Mouse (Mus musculus) heart, embryonic 14.5 days (tissue): ENCODE measurements around the gene Gm20538. TPM values are rescaled to one million over a fixed set of nuclear protein-coding genes. Genes with fewer than 3 reads are reported as not detected.

Source experiments
- ATAC-seq: fragments of 200-750 bp; cut with Nextera tagmentation; 2 replicates; pipeline ENCODE4 v1.8.0; 2017; ENCODE audit warnings: low read depth, moderate TSS enrichment; ENCODE audit not compliant: insufficient number of reproducible peaks, insufficient read depth, low FRiP score
- H3K27ac ChIP-seq, 2 experiments: fragments of 200-500 bp in 1 of 2; fragments of 300-500 bp in 1 of 2; sonication (generic) in 1 of 2; replicated peaks in 1 of 2; 2 replicates each; pipeline ENCODE4 v1.5.1; 2012 to 2014; ENCODE audit warnings: low read depth in 2 of 2, low read length in 2 of 2, control low read depth in 1 of 2, mild to moderate bottlenecking in 1 of 2, mixed read lengths in 1 of 2; ENCODE audit not compliant: control insufficient read depth in 1 of 2, insufficient read depth in 1 of 2
- H3K27me3 ChIP-seq: fragments of 300-500 bp; sonication (generic); 2 replicates; pipeline ENCODE4 v1.6.1; 2014; ENCODE audit warnings: mild to moderate bottlenecking, low read length, control low read depth; ENCODE audit not compliant: control insufficient read depth, insufficient read depth
- H3K36me3 ChIP-seq: fragments of 300-500 bp; sonication (generic); 2 replicates; pipeline ENCODE4 v1.6.1; 2014; ENCODE audit warnings: mild to moderate bottlenecking, control low read depth, low read length, mixed read lengths; ENCODE audit not compliant: control insufficient read depth, insufficient read depth
- H3K4me1 ChIP-seq, 2 experiments: fragments of 200-500 bp in 1 of 2; fragments of 300-500 bp in 1 of 2; sonication (generic) in 1 of 2; 2 replicates each; pipeline ENCODE4 v1.6.1; 2012 to 2014; ENCODE audit warnings: low read length in 2 of 2, control low read depth in 1 of 2, mixed read lengths in 1 of 2; ENCODE audit not compliant: control insufficient read depth in 2 of 2, insufficient read depth in 2 of 2
- H3K4me2 ChIP-seq: fragments of 300-500 bp; sonication (generic); 2 replicates; pipeline ENCODE4 v1.6.1; 2014; ENCODE audit warnings: mild to moderate bottlenecking, low read length
- H3K4me3 ChIP-seq, 2 experiments: fragments of 200-500 bp in 1 of 2; fragments of 300-500 bp in 1 of 2; sonication (generic) in 1 of 2; 2 replicates each; pipeline ENCODE4 v1.5.1; 2012 to 2014; ENCODE audit warnings: low read length in 2 of 2, mild to moderate bottlenecking in 2 of 2, control low read depth in 1 of 2, low read depth in 1 of 2, moderate library complexity in 1 of 2; ENCODE audit not compliant: control insufficient read depth in 1 of 2, insufficient read depth in 1 of 2
- H3K9ac ChIP-seq: fragments of 300-500 bp; sonication (generic); 2 replicates; pipeline ENCODE4 v1.6.1; 2014; ENCODE audit warnings: mild to moderate bottlenecking, low read length
- H3K9me3 ChIP-seq: fragments of 300-500 bp; sonication (generic); 2 replicates; pipeline ENCODE4 v1.6.1; 2016; ENCODE audit warnings: low read length, control low read depth; ENCODE audit not compliant: control insufficient read depth
- WGBS: fragments of 180-500 bp; shearing (Covaris S2); extraction: QIAGEN DNeasy Blood & Tissue Kit; methylation state at CpG from one replicate; pipeline ENCODE4 v1.1.7; 2014; 5-methylcytosine and 5-hydroxymethylcytosine counted together
- polyA plus RNA-seq: library from polyadenylated mRNA; unstranded; fragments of >200 nt; fragmentation: Nextera tagmentation; extraction: Ambion mirVana; gene quantifications from 2 replicates; pipeline ENCODE4 v1.2.1, GENCODE M21; 2014

The Gm20538 gene
- polyA plus RNA-seq, 1 experiment from 2014 or later = not detected

DNA sequence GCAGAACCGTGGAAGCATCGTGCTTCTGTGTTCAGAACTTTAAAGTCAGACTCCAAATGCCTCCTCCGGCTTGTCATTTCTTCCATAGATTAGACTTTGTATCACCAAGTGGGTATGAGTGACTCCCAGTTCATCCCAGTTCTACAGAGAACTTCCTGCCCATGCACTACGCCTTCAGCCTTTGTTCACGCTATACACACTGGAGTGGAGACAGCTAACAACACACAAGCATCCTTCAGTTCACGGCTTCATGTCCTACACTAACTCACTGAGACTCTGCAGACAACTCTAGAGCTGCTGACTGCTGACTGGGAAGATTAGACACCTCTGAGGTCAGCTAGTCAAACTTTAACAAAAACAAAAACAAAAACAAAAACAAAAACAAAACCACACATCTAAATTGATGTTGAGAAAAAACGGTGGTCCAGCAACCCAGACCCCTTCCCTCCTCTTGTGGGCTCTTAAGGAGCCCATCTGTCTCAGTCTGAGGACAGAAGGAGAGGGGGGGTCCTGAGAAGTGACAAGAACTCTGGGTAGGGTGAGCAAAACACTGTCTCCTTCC is 38.6 kb downstream of the Gm20538 start:
- no peaks in the 10 kb centered on the region for H3K9me3 ChIP-seq
- no peak overlapping the region for H3K4me3 ChIP-seq
- WGBS = 22% methylated on average over 7 of the region's 7 CpGs
- H3K27ac ChIP-seq = no peak overlapping the region
- H3K4me1 ChIP-seq = peaks cover 12% of the 10 kb centered on the region in 2 experiments
- no peak for ATAC-seq
- no peaks in the 10 kb centered on the region for H3K36me3 ChIP-seq
- no peak overlapping the region for H3K4me2 ChIP-seq
- no peak overlapping the region for H3K9ac ChIP-seq
- H3K27me3 ChIP-seq = peaks cover 73% of the 10 kb centered on the region

DNA sequence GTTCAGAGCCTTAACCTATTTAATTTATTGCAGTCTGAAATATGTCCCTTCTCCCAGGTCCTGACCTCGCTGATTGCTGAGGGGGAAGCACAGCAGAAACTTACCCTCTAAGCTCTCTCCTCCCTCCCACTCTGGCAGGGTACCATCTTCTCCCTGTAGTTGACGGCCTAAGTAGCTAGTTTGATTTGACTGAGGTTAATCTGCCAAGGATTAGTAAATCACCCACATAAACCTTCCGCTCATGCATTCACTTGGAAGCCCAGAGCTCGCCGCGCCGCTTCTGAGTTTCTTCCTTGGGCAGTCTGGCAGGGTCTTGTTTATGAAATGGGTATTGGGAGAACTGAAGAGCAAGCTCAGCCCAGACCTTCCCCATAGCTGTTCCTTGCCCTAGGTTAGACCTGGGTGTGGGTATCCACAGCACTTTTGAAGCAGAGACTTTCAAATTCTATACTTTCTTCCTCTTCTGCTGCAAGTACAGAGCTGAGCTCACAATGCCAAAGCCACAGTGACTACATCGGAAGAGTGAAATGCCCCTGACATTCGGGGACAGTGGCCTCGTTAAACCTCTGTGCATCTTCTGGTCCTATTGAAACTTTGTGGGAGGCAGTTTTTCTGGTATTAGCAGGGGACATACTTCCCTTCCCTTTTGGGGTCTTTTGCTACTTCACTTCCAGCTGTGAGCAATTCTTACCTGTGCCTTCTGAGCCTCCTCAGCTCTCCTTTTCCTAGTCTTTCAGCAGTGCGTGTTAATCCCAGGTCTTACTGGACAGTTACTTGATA is 39.4 kb downstream of the Gm20538 start:
- no peak overlapping the region for H3K4me2 ChIP-seq
- H3K36me3 ChIP-seq = no peaks in the 10 kb centered on the region
- no peak for ATAC-seq
- peaks cover 12% of the 10 kb centered on the region in 2 experiments for H3K4me1 ChIP-seq
- H3K9ac ChIP-seq = no peak overlapping the region
- no peaks in the 10 kb centered on the region for H3K9me3 ChIP-seq
- no peak overlapping the region for H3K27ac ChIP-seq
- H3K27me3 ChIP-seq = peaks cover 78% of the 10 kb centered on the region
- WGBS = 23% methylated on average over 11 of the region's 11 CpGs
- H3K4me3 ChIP-seq = no peak overlapping the region

DNA sequence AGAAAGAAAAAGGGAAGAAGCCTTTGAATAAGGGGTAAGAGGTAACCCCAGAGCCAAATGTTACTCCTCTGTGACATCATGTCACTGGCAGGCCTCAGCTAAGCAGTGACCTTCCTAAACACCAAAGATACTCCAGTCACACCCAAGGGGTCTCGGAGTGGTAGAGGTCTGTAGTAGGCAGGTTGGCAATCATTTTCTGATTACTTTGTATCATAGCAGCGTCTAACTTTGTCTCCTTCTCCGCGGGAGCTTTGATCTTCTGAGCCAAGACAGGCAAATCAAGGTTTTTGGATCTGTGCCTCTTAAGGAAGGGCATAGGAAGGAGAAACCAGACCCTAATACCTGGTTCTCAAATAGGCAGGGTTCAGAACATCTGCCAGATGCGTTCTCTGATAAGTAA is 40.0 kb downstream of the Gm20538 start:
- H3K4me1 ChIP-seq = peaks cover 12% of the 10 kb centered on the region in 2 experiments
- H3K36me3 ChIP-seq = no peaks in the 10 kb centered on the region
- no peak overlapping the region for H3K9ac ChIP-seq
- peaks cover 85% of the 10 kb centered on the region for H3K27me3 ChIP-seq
- H3K9me3 ChIP-seq = no peaks in the 10 kb centered on the region
- H3K27ac ChIP-seq = no peak overlapping the region
- no peak overlapping the region for H3K4me3 ChIP-seq
- 37% methylated on average over 5 of the region's 5 CpGs for WGBS
- no peak overlapping the region for H3K4me2 ChIP-seq
- no peak for ATAC-seq

DNA sequence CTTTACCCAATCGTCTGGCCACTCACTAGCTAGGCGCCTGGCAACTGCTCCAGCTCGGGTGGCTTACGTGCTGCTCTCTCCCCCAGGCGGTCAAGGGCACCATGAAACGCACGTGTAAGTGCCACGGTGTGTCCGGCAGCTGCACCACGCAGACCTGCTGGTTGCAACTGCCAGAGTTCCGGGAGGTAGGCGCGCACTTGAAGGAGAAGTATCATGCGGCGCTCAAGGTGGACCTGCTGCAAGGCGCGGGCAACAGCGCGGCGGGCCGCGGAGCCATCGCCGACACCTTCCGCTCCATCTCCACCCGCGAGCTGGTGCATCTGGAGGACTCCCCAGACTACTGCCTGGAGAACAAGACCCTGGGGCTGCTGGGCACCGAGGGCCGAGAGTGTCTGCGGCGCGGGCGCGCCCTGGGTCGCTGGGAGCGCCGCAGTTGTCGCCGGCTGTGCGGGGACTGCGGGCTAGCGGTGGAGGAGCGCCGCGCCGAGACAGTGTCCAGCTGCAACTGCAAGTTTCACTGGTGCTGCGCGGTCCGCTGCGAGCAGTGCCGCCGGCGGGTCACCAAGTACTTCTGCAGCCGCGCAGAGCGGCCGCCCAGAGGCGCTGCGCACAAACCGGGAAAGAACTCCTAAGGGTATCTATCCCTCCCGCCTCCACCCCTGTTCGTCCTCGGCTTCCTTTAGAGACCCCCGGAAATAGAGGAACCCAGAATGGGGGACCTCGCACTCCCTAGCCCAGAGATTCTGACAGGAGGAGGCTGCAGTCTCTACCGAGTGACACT is 41.0 kb downstream of the Gm20538 start:
- H3K4me3 ChIP-seq = peak overlapping the region; percentile 45 to 54
- H3K4me2 ChIP-seq = peak overlapping the region; percentile 88
- peaks cover 12% of the 10 kb centered on the region in 2 experiments for H3K4me1 ChIP-seq
- under 1% methylated on average over 66 of the region's 66 CpGs for WGBS
- H3K27me3 ChIP-seq = peaks cover 85% of the 10 kb centered on the region
- no peaks in the 10 kb centered on the region for H3K36me3 ChIP-seq
- H3K9me3 ChIP-seq = no peaks in the 10 kb centered on the region
- H3K9ac ChIP-seq = peak overlapping the region; percentile 49; the same call in 1 of the 2 replicates
- no peak; the same call in 1 of the 2 replicates for ATAC-seq
- H3K27ac ChIP-seq = no peak overlapping the region

DNA sequence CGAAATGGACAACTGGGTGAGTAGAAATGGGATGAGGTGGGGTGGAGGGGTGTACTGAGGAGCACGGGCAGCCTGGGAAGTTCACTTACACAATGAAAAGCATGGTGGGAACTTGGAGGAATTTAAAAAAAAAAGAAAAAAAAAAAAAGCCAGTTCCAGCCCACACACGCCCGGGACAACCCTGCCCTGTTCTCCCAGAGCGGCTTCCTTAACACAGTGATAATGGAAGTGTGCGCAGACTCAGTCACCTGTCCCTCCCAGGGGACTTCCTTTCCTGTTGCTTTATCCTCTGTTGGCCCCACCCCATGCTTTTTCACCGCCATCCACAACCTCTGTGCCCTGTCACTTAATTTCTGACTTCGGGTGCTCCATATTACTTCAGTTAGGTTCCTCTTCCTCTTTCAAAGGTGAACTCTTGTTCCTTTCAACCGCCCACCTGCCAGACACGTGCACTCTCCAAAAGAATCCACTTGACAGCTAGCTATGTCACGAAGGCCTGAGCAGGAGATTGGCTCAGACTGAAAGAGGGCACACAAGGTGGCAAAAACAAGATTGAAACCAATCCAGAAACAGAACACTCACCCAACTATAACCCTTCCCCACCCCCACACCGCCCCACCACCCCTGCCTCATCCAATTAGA is 42.0 kb downstream of the Gm20538 start:
- Histone ChIP-seq H3K4me2 (peak overlapping the region; percentile 88), H3K4me3 (peak overlapping the region in 1 of 2 experiments; percentile 45; a peak in 2 of 4 replicates), H3K27me3 (peaks cover 86% of the 10 kb centered on the region), H3K27ac (no peak overlapping the region), H3K4me1 (peaks cover 12% of the 10 kb centered on the region in 2 experiments), H3K36me3 (no peaks in the 10 kb centered on the region), H3K9ac (no peak overlapping the region), H3K9me3 (no peaks in the 10 kb centered on the region)
- ATAC-seq = no peak
- WGBS = 8% methylated on average over 12 of the region's 12 CpGs

DNA sequence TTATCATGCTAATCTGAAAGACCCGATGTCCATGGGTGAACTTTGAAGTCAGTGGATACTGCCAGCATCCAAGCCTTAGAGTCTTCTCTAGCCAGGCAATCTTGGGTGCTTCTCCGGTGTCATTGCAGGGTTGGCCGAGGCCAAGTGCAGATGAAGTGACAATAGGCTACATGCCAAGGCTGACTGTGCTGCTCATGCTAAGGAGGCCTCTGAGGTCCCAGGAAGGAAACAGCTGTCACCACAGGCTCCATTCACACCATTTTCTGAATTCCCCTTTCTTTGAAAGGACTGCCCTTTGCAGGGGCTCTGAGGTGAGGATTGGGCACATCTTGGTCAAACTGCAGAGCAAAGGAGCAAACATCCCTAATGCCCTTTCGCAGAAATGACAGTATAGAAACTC is 49.9 kb downstream of the Gm20538 start:
- ATAC-seq = no peak
- WGBS = 52% methylated on average over 4 of the region's 4 CpGs
- peaks cover 0 to 5% of the 10 kb centered on the region in 2 experiments; a peak in 1 of 4 replicates for H3K4me1 ChIP-seq
- no peaks in the 10 kb centered on the region for H3K36me3 ChIP-seq
- no peak overlapping the region for H3K4me2 ChIP-seq
- no peak overlapping the region for H3K9ac ChIP-seq
- no peak overlapping the region for H3K27ac ChIP-seq
- H3K4me3 ChIP-seq = no peak overlapping the region
- H3K9me3 ChIP-seq = no peaks in the 10 kb centered on the region
- H3K27me3 ChIP-seq = peaks cover 26% of the 10 kb centered on the region

DNA sequence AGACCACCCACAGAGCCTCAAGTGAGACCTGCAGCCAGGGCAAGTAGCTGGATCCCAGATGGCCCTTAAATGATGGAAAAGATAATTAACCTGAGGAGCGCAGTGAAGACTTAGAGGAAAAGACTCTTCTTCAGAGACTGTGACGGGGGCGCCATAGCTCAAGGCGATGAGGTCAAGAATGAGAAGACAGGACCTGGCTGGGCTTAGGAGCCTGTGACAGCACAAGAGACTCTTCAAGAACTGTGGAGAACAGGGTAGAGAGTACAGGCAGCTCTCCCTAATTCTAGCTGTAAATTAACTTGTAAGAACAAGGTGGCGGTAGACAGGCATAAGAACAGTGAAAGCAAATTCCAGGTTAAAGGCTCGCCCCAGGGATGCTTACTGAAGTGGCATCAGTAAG is 50.7 kb downstream of the Gm20538 start:
- no peak overlapping the region for H3K9ac ChIP-seq
- H3K9me3 ChIP-seq = no peaks in the 10 kb centered on the region
- H3K27me3 ChIP-seq = peaks cover 21% of the 10 kb centered on the region
- peaks cover 0 to 5% of the 10 kb centered on the region in 2 experiments; a peak in 1 of 4 replicates for H3K4me1 ChIP-seq
- no peaks in the 10 kb centered on the region for H3K36me3 ChIP-seq
- no peak overlapping the region for H3K4me3 ChIP-seq
- no peak overlapping the region for H3K4me2 ChIP-seq
- ATAC-seq = no peak
- no peak overlapping the region for H3K27ac ChIP-seq
- WGBS = 69% methylated on average over 6 of the region's 6 CpGs
